Mouse (Mus musculus): ENCODE measurements around the gene Galnt18. TPM values are rescaled to one million over a fixed set of nuclear protein-coding genes. Genes with fewer than 3 reads are reported as not detected.

Gene Galnt18
- total RNA-seq, 1 experiment = 0.89 TPM

DNA sequence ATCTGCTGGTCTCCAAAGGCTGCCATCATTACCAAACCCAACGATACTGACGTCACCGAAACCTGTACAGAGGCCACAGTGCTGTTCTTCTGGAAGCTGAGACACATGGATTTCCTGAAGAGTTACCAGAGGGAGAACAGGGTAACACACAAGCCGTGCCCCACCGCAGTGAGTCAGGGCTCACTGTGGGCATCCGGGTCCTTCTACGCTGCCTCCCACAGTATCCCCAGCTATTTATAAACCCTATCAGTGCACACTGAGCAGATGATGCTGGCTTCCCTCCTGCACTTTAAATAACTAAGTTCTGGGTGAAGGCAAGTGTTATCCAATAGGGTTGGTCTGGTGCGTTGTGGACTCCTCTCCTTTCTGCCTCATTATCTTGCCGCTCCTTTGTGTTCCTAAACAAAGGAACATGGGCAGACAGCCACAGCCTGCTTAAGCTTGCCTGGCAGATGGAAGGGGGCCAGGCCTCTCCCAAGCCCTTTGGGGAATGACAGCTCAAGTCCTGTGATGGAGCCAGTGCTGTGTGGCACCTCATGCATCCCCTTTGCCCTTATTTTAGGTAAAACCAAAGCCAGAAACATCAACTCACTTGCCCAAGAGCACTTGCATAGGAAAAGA is 87.0 kb downstream of the Galnt18 start:
- no peak for DNase-seq (ENCODE audit: low read depth, low spot score)
- no peak overlapping the region for H3K4me3 ChIP-seq (ENCODE audit: insufficient read depth in 1 of 2, low read depth in 1 of 2, low read length in 2 of 2, poor library complexity in 1 of 2, severe bottlenecking in 1 of 2)
- no peaks in the 10 kb centered on the region for H3K4me1 ChIP-seq (ENCODE audit: control insufficient read depth in 2 of 2, insufficient read depth in 2 of 2, low read length in 2 of 2, poor library complexity in 1 of 2)
- H3K9ac ChIP-seq (ENCODE audit: insufficient read depth, low read depth, low read length, poor library complexity, severe bottlenecking) = no peak overlapping the region
- in situ Hi-C loops (cut with MboI; ENCODE audit: low sequenced_read_pairs in 2 of 2, unreplicated experiment in 2 of 2) = no loop called here
- no peak overlapping the region for H3K27ac ChIP-seq (ENCODE audit: insufficient read depth, low read depth, low read length, poor library complexity, severe bottlenecking)
- H3K36me3 ChIP-seq (ENCODE audit: control insufficient read depth, insufficient read depth, low read length, poor library complexity, severe bottlenecking) = no peaks in the 10 kb centered on the region
- no peaks in the 10 kb centered on the region for H3K9me3 ChIP-seq (ENCODE audit: control insufficient read depth, insufficient read depth, low read depth, low read length)
- TF ChIP-seq ZC3H11A (IDR thresholded peaks at IDR 0.05; ENCODE audit: borderline replicate concordance, low read depth, low read length) (no peak), HCFC1 (IDR thresholded peaks at IDR 0.05; ENCODE audit: borderline replicate concordance, insufficient read depth, low read length) (no peak), ZNF384 (IDR thresholded peaks at IDR 0.05; ENCODE audit: low read depth, low read length) (no peak), CHD2 (IDR thresholded peaks at IDR 0.05; ENCODE audit: low read depth, low read length) (no peak)

- Histone ChIP-seq H3K9me3 (ENCODE audit: control insufficient read depth, insufficient read depth, low read depth, low read length) (no peaks in the 10 kb centered on the region), H3K4me1 (ENCODE audit: control insufficient read depth in 2 of 2, insufficient read depth in 2 of 2, low read length in 2 of 2, poor library complexity in 1 of 2) (no peaks in the 10 kb centered on the region), H3K9ac (ENCODE audit: insufficient read depth, low read depth, low read length, poor library complexity, severe bottlenecking) (no peak overlapping the region), H3K4me3 (ENCODE audit: insufficient read depth in 1 of 2, low read depth in 1 of 2, low read length in 2 of 2, poor library complexity in 1 of 2, severe bottlenecking in 1 of 2) (no peak overlapping the region), H3K36me3 (ENCODE audit: control insufficient read depth, insufficient read depth, low read length, poor library complexity, severe bottlenecking) (no peaks in the 10 kb centered on the region), H3K27ac (ENCODE audit: insufficient read depth, low read depth, low read length, poor library complexity, severe bottlenecking) (no peak overlapping the region)
- DNase-seq (ENCODE audit: low read depth, low spot score) = peak; percentile 29
- TF ChIP-seq HCFC1 (IDR thresholded peaks at IDR 0.05; ENCODE audit: borderline replicate concordance, insufficient read depth, low read length) (no peak), ZC3H11A (IDR thresholded peaks at IDR 0.05; ENCODE audit: borderline replicate concordance, low read depth, low read length) (no peak), CHD2 (IDR thresholded peaks at IDR 0.05; ENCODE audit: low read depth, low read length) (no peak), MAFK (IDR thresholded peaks at IDR 0.05; ENCODE audit: insufficient read depth, low read depth, low read length) (no peak), ZNF384 (IDR thresholded peaks at IDR 0.05; ENCODE audit: low read depth, low read length) (no peak)
- in situ Hi-C loops (cut with MboI; ENCODE audit: low sequenced_read_pairs in 2 of 2, unreplicated experiment in 2 of 2) = no loop called here
Observed at GRCm38 (mm10) chr7:111680108-111680507, 99.7 kb downstream of the Galnt18 start.

GRCm38 (mm10) chr7:111676483-111676882 is 103.3 kb downstream of the Galnt18 start:
- Histone ChIP-seq H3K9ac (ENCODE audit: insufficient read depth, low read depth, low read length, poor library complexity, severe bottlenecking) (no peak overlapping the region), H3K27ac (ENCODE audit: insufficient read depth, low read depth, low read length, poor library complexity, severe bottlenecking) (no peak overlapping the region), H3K36me3 (ENCODE audit: control insufficient read depth, insufficient read depth, low read length, poor library complexity, severe bottlenecking) (no peaks in the 10 kb centered on the region), H3K9me3 (ENCODE audit: control insufficient read depth, insufficient read depth, low read depth, low read length) (no peaks in the 10 kb centered on the region), H3K4me3 (ENCODE audit: insufficient read depth in 1 of 2, low read depth in 1 of 2, low read length in 2 of 2, poor library complexity in 1 of 2, severe bottlenecking in 1 of 2) (no peak overlapping the region), H3K4me1 (ENCODE audit: control insufficient read depth in 2 of 2, insufficient read depth in 2 of 2, low read length in 2 of 2, poor library complexity in 1 of 2) (no peaks in the 10 kb centered on the region)
- no peak for DNase-seq (ENCODE audit: low read depth, low spot score)
- TF ChIP-seq CHD2 (IDR thresholded peaks at IDR 0.05; ENCODE audit: low read depth, low read length) (no peak), ZNF384 (IDR thresholded peaks at IDR 0.05; ENCODE audit: low read depth, low read length) (no peak)
- in situ Hi-C loops (cut with MboI; ENCODE audit: low sequenced_read_pairs in 2 of 2, unreplicated experiment in 2 of 2) = no loop called here

- no peak overlapping the region for H3K9ac ChIP-seq (ENCODE audit: insufficient read depth, low read depth, low read length, poor library complexity, severe bottlenecking)
- in situ Hi-C loops (cut with MboI; ENCODE audit: low sequenced_read_pairs in 2 of 2, unreplicated experiment in 2 of 2) = no loop called here
- H3K27ac ChIP-seq (ENCODE audit: insufficient read depth, low read depth, low read length, poor library complexity, severe bottlenecking) = no peak overlapping the region
- no peak overlapping the region for H3K4me3 ChIP-seq (ENCODE audit: insufficient read depth in 1 of 2, low read depth in 1 of 2, low read length in 2 of 2, poor library complexity in 1 of 2, severe bottlenecking in 1 of 2)
- H3K4me1 ChIP-seq (ENCODE audit: control insufficient read depth in 2 of 2, insufficient read depth in 2 of 2, low read length in 2 of 2, poor library complexity in 1 of 2) = no peaks in the 10 kb centered on the region
- TF ChIP-seq MAFK (IDR thresholded peaks at IDR 0.05; ENCODE audit: insufficient read depth, low read depth, low read length) = no peak
- no peak for TF ChIP-seq ZC3H11A (IDR thresholded peaks at IDR 0.05; ENCODE audit: borderline replicate concordance, low read depth, low read length)
- no peak for TF ChIP-seq CHD2 (IDR thresholded peaks at IDR 0.05; ENCODE audit: low read depth, low read length)
- TF ChIP-seq ZNF384 (IDR thresholded peaks at IDR 0.05; ENCODE audit: low read depth, low read length) = no peak
- TF ChIP-seq HCFC1 (IDR thresholded peaks at IDR 0.05; ENCODE audit: borderline replicate concordance, insufficient read depth, low read length) = no peak
- no peaks in the 10 kb centered on the region for H3K36me3 ChIP-seq (ENCODE audit: control insufficient read depth, insufficient read depth, low read length, poor library complexity, severe bottlenecking)
- no peak for DNase-seq (ENCODE audit: low read depth, low spot score)
- no peaks in the 10 kb centered on the region for H3K9me3 ChIP-seq (ENCODE audit: control insufficient read depth, insufficient read depth, low read depth, low read length)
Observed at GRCm38 (mm10) chr7:111672467-111672866, 107.3 kb downstream of the Galnt18 start.

Measured in ES-E14 (cell line).